Mouse (Mus musculus): Measurements from ENCODE around the gene Hist1h4k. TPM values are rescaled to one million over a fixed set of nuclear protein-coding genes. Genes with fewer than 3 reads are reported as not detected.
"Not testable (repeated sequence)": the region's sequence is repeated elsewhere in the genome, so short reads cannot be mapped to it uniquely, and the experiment has no call there.

The Hist1h4k gene
- polyA plus RNA-seq, 1 experiment from 2014 or later = 0.84 TPM

GRCm38 (mm10) chr13:21786899-21787629, 36.8 kb upstream of the Hist1h4k start, which contains the start of the genes Hist1h2an and Hist1h2bp:
Gene Hist1h2an, minus strand, starts transcription at chr13:21787218.
Gene Hist1h2bp, plus strand, starts transcription at chr13:21787461.
- H3K9me3 ChIP-seq (ENCODE audit: low read length); H3K36me3 ChIP-seq (ENCODE audit: insufficient read depth, low read length); H3K4me1 ChIP-seq (ENCODE audit: insufficient read depth, low read depth, low read length); H3K9ac ChIP-seq (replicated peaks; ENCODE audit: low read depth); H3K27me3 ChIP-seq (replicated peaks; ENCODE audit: insufficient read depth, low read length): not testable (repeated sequence)
- DNase-seq (ENCODE audit: low spot score) = peak; percentile 98
- peak; percentile 96 for ATAC-seq
- Histone ChIP-seq H3K27ac (ENCODE audit: low read length) (0 out of 2 replicates have a peak within 1 kb of the TSS, but pooled peaks have one; percentile 55), H3K4me3 (ENCODE audit: low read depth, low read length) (peak within 1 kb of the TSS; percentile 33), H3K4me2 (replicated peaks; ENCODE audit: low read depth, low read length) (peak within 1 kb of the TSS; percentile 47)
- 0 out of 2 replicates have a peak, but pooled peaks have one; percentile 43 for TF ChIP-seq EP300 (IDR thresholded peaks at IDR 0.05)
- WGBS = under 1% methylated on average over 32 of the region's 63 CpGs

- DNase-seq (ENCODE audit: low spot score) = peak; percentile 38
These were observed 36.0 kb upstream of the Hist1h4k start for GRCm38 (mm10) chr13:21786189-21786898.

GRCm38 (mm10) chr13:21784311-21784710, 34.0 kb upstream of the Hist1h4k start:
- ATAC-seq = no peak
- 36% methylated on average over 6 of the region's 6 CpGs for WGBS
- no peak for DNase-seq (ENCODE audit: low spot score)
- no peaks in the 10 kb centered on the region for H3K36me3 ChIP-seq (ENCODE audit: insufficient read depth, low read length)
- H3K9me3 ChIP-seq (ENCODE audit: low read length) = no peaks in the 10 kb centered on the region
- H3K4me1 ChIP-seq (ENCODE audit: insufficient read depth, low read depth, low read length) = peaks cover 10% of the 10 kb centered on the region; the same call in 1 of the 2 replicates
- no peak overlapping the region for H3K9ac ChIP-seq (replicated peaks; ENCODE audit: low read depth)
- no peaks in the 10 kb centered on the region for H3K27me3 ChIP-seq (replicated peaks; ENCODE audit: insufficient read depth, low read length)
- no peak overlapping the region for H3K4me3 ChIP-seq (ENCODE audit: low read depth, low read length)
- no peak overlapping the region for H3K27ac ChIP-seq (ENCODE audit: low read length)
- H3K4me2 ChIP-seq (replicated peaks; ENCODE audit: low read depth, low read length) = no peak overlapping the region
- no peak for TF ChIP-seq EP300 (IDR thresholded peaks at IDR 0.05)
- TF ChIP-seq CTCF (IDR thresholded peaks at IDR 0.05) = no peak

More at GRCm38 (mm10) chr13:21786189-21786898, 36.0 kb upstream of the Hist1h4k start:
- no peak for TF ChIP-seq CTCF (IDR thresholded peaks at IDR 0.05)
- no peak for TF ChIP-seq EP300 (IDR thresholded peaks at IDR 0.05)
- no peak for ATAC-seq
- Histone ChIP-seq H3K4me3 (ENCODE audit: low read depth, low read length) (peak overlapping the region; percentile 33), H3K36me3 (ENCODE audit: insufficient read depth, low read length) (no peaks in the 10 kb centered on the region), H3K27ac (ENCODE audit: low read length) (0 out of 2 replicates have a peak overlapping the region, but pooled peaks have one; percentile 21), H3K4me1 (ENCODE audit: insufficient read depth, low read depth, low read length) (peaks cover 4% of the 10 kb centered on the region; the same call in 1 of the 2 replicates), H3K9ac (replicated peaks; ENCODE audit: low read depth) (no peak overlapping the region), H3K27me3 (replicated peaks; ENCODE audit: insufficient read depth, low read length) (no peaks in the 10 kb centered on the region), H3K4me2 (replicated peaks; ENCODE audit: low read depth, low read length) (peak overlapping the region; percentile 46), H3K9me3 (ENCODE audit: low read length) (no peaks in the 10 kb centered on the region)
- WGBS = 4% methylated on average over 8 of the region's 8 CpGs

DNA sequence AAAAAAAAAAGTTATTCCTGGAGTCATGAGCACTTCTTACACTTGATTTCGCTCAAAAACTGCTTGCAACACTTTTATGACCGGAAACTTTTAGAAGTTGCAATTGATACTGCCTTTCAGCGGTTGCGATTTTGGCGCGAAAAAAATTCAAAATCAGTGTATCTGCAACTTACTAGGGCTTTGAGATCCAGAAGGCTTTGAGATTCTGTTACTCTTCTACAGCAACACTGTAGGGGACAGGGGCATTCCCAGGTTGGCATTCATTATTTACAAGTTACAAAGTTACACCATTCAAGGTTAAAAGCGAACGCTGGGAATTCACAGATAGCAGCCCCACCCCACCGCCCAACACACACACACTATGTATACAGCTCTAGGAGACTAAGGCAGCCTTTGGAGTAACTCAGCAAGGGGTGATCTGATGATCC, 33.4 kb upstream of the Hist1h4k start:
- peak; percentile 50 for DNase-seq (ENCODE audit: low spot score)
- WGBS = 1% methylated on average over 9 of the region's 9 CpGs

GRCm38 (mm10) chr13:21783255-21783617, 32.9 kb upstream of the Hist1h4k start, which contains the start of gene Hist1h3i:
Gene Hist1h3i, minus strand, starts transcription at chr13:21783370.
- WGBS = 0% methylated on average over 13 of the region's 20 CpGs
- TF ChIP-seq EP300 (IDR thresholded peaks at IDR 0.05) (no peak), CTCF (IDR thresholded peaks at IDR 0.05) (no peak)
- DNase-seq (ENCODE audit: low spot score) (peak; percentile 97), ATAC-seq (peak; percentile 62)
- Histone ChIP-seq H3K27ac (ENCODE audit: low read length) (peak within 1 kb of the TSS; percentile 70), H3K4me2 (replicated peaks; ENCODE audit: low read depth, low read length) (peak within 1 kb of the TSS; percentile 56), H3K36me3 (ENCODE audit: insufficient read depth, low read length) (no peaks in the 10 kb centered on the region), H3K9ac (replicated peaks; ENCODE audit: low read depth) (0 out of 2 replicates have a peak within 1 kb of the TSS, but pooled peaks have one; percentile 16), H3K4me1 (ENCODE audit: insufficient read depth, low read depth, low read length) (peaks cover 10% of the 10 kb centered on the region; the same call in 1 of the 2 replicates), H3K27me3 (replicated peaks; ENCODE audit: insufficient read depth, low read length) (no peaks in the 10 kb centered on the region), H3K4me3 (ENCODE audit: low read depth, low read length) (peak within 1 kb of the TSS; percentile 34), H3K9me3 (ENCODE audit: low read length) (no peaks in the 10 kb centered on the region)

More for the DNA sequence above, 33.4 kb upstream of the Hist1h4k start:
- ATAC-seq = no peak
- Histone ChIP-seq H3K36me3 (ENCODE audit: insufficient read depth, low read length) (no peaks in the 10 kb centered on the region), H3K27me3 (replicated peaks; ENCODE audit: insufficient read depth, low read length) (no peaks in the 10 kb centered on the region), H3K4me2 (replicated peaks; ENCODE audit: low read depth, low read length) (peak overlapping the region; percentile 56), H3K9me3 (ENCODE audit: low read length) (no peaks in the 10 kb centered on the region), H3K9ac (replicated peaks; ENCODE audit: low read depth) (no peak overlapping the region), H3K27ac (ENCODE audit: low read length) (peak overlapping the region; percentile 43; the same call in 1 of the 2 replicates), H3K4me1 (ENCODE audit: insufficient read depth, low read depth, low read length) (peaks cover 10% of the 10 kb centered on the region; the same call in 1 of the 2 replicates), H3K4me3 (ENCODE audit: low read depth, low read length) (peak overlapping the region; percentile 34)
- TF ChIP-seq EP300 (IDR thresholded peaks at IDR 0.05) = no peak
- TF ChIP-seq CTCF (IDR thresholded peaks at IDR 0.05) = no peak

DNA sequence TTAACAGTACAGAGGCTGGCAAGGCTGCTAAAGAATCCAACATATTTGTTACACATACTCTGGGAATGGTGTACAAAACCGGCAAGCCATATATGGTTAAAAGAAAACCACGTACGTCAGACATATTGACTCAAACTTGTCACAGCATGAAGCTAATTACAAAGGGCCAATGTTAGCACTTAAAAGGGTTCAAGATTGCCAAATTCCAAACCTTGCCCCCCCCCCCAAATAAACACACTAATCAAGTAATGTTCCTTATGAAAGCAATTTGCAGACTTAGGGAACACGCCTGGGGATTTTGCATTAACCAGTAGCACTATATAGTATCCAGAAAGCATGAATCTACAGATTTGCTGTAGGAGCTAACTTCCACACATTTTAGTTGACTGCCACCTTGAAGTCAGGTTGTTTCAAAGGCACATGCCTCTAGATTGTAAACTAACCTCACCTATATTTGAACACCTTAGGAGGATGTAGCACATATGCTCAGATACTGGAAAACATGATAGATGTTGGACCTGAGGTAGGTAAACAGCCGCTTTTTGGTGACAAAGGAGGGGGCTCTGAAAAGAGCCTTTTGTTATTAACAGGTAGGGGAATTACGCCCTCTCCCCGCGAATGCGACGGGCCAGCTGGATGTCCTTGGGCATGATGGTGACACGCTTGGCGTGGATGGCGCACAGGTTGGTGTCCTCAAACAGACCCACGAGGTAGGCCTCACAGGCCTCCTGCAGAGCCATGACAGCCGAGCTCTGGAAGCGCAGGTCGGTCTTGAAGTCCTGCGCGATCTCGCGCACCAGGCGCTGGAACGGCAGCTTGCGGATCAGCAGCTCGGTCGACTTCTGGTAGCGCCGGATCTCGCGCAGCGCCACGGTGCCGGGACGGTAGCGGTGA, 32.3 kb upstream of the Hist1h4k start:
- H3K4me1 ChIP-seq (ENCODE audit: insufficient read depth, low read depth, low read length); ATAC-seq; H3K27me3 ChIP-seq (replicated peaks; ENCODE audit: insufficient read depth, low read length); H3K9me3 ChIP-seq (ENCODE audit: low read length); H3K36me3 ChIP-seq (ENCODE audit: insufficient read depth, low read length): not testable (repeated sequence)
- Histone ChIP-seq H3K4me2 (replicated peaks; ENCODE audit: low read depth, low read length) (peak overlapping the region; percentile 56), H3K9ac (replicated peaks; ENCODE audit: low read depth) (0 out of 2 replicates have a peak overlapping the region, but pooled peaks have one; percentile 16), H3K27ac (ENCODE audit: low read length) (peak overlapping the region; percentile 70), H3K4me3 (ENCODE audit: low read depth, low read length) (peak overlapping the region; percentile 34)
- peak; percentile 76 for DNase-seq (ENCODE audit: low spot score)
- 2% methylated on average over 11 of the region's 35 CpGs for WGBS
